Mouse (Mus musculus) hindbrain, embryonic 10.5 days (tissue): Measurements from ENCODE around the gene Pank4. TPM values are rescaled to one million over a fixed set of nuclear protein-coding genes. Genes with fewer than 3 reads are reported as not detected.

Experiments used
- DNase-seq: peaks from one replicate; pipeline ENCODE4 v3.0.0-alpha.2; 2017; ENCODE audit warnings: low spot score
- H3K27ac ChIP-seq: fragments of 300-500 bp; sonication (generic); 2 replicates; pipeline ENCODE4 v1.5.1; 2016; ENCODE audit warnings: mild to moderate bottlenecking, moderate library complexity
- H3K27me3 ChIP-seq: fragments of 300-500 bp; sonication (generic); 2 replicates; pipeline ENCODE4 v1.6.1; 2016; ENCODE audit warnings: mild to moderate bottlenecking; ENCODE audit not compliant: poor library complexity, insufficient read depth, severe bottlenecking
- H3K36me3 ChIP-seq: fragments of 300-500 bp; sonication (generic); 2 replicates; pipeline ENCODE4 v1.6.1; 2016; ENCODE audit warnings: mild to moderate bottlenecking, moderate library complexity
- H3K4me1 ChIP-seq: fragments of 300-500 bp; sonication (generic); replicated peaks from 2 replicates; pipeline ENCODE4 v1.6.1; 2016; ENCODE audit warnings: mild to moderate bottlenecking
- H3K4me3 ChIP-seq: fragments of 300-500 bp; sonication (generic); 2 replicates; pipeline ENCODE4 v1.5.1; 2016; ENCODE audit warnings: mild to moderate bottlenecking, moderate library complexity
- H3K9me3 ChIP-seq: fragments of 300-500 bp; sonication (generic); 2 replicates; pipeline ENCODE4 v1.6.1; 2016; ENCODE audit warnings: mild to moderate bottlenecking, moderate library complexity
- WGBS: fragments of 180-500 bp; shearing (Covaris S2); methylation state at CpG from one replicate; pipeline ENCODE4 v1.1.7; 2016; 5-methylcytosine and 5-hydroxymethylcytosine counted together
- polyA plus RNA-seq: library from polyadenylated mRNA; unstranded; fragments of >200 nt; fragmentation: Nextera tagmentation; extraction: Ambion mirVana; gene quantifications from 2 replicates; pipeline ENCODE4 v1.2.1, GENCODE M21; 2016

The Pank4 gene
- polyA plus RNA-seq, 1 experiment from 2014 or later: 39.9 TPM

- Histone ChIP-seq H3K4me3 (no peak overlapping the region), H3K9me3 (no peaks in the 10 kb centered on the region), H3K27me3 (peaks cover 4% of the 10 kb centered on the region; the same call in 1 of the 2 replicates), H3K4me1 (peaks cover 43% of the 10 kb centered on the region), H3K27ac (no peak overlapping the region), H3K36me3 (no peaks in the 10 kb centered on the region)
- WGBS: 80% methylated on average over 8 of the region's 8 CpGs
- no peak for DNase-seq
These were observed 47.5 kb downstream of the Pank4 start for GRCm38 (mm10) chr4:155011312-155012025.

DNA sequence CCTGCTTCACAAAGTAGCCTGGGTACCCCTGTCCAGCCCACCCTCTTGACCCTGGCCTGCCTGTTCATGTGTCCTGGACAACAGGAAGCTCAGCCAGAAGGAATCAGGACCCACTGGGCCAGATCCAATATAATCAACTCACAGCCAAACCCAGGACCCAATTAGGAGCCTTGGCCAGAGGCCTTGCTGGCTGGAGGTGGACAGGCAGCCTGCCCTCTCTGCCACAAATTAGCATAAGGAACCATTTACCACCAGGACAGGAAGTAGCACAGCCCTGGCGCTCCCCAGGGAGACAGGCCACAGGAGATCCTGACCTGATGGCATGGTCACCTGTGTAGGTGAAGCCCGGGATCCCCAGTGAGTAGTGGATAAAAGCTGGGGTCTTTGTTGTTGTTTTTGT is 48.2 kb downstream of the Pank4 start:
- no peak overlapping the region for H3K4me3 ChIP-seq
- H3K4me1 ChIP-seq: peaks cover 47% of the 10 kb centered on the region
- peaks cover 4% of the 10 kb centered on the region; the same call in 1 of the 2 replicates for H3K27me3 ChIP-seq
- DNase-seq: no peak
- H3K9me3 ChIP-seq: no peaks in the 10 kb centered on the region
- no peaks in the 10 kb centered on the region for H3K36me3 ChIP-seq
- WGBS: 74% methylated on average over 2 of the region's 2 CpGs
- H3K27ac ChIP-seq: no peak overlapping the region

DNA sequence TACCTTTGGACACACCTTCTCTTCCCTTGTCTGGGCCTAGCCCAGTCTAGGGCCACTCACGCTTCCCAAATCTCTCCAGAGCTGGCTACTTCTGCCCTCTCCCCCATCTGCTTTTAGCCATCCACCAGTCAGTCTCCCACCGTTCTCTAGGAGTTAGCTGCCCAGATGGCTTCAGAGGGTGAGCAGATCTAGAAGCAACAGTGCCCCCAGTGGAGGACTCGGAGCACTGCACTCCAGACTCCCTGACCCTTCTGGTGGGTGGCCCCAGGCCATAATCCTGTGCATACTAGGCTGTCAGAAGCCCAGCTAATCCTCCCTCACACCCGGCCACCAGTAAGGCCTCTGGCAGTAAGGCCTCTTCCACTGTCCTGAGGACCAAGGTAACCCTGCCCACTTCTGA is 48.9 kb downstream of the Pank4 start:
- Histone ChIP-seq H3K4me3 (no peak overlapping the region), H3K9me3 (no peaks in the 10 kb centered on the region), H3K4me1 (peaks cover 54% of the 10 kb centered on the region), H3K27ac (no peak overlapping the region; the same call in 1 of the 2 replicates), H3K36me3 (no peaks in the 10 kb centered on the region), H3K27me3 (peaks cover 5% of the 10 kb centered on the region; the same call in 1 of the 2 replicates)
- 4% methylated on average over 4 of the region's 4 CpGs for WGBS
- peak; percentile 82 for DNase-seq

DNA sequence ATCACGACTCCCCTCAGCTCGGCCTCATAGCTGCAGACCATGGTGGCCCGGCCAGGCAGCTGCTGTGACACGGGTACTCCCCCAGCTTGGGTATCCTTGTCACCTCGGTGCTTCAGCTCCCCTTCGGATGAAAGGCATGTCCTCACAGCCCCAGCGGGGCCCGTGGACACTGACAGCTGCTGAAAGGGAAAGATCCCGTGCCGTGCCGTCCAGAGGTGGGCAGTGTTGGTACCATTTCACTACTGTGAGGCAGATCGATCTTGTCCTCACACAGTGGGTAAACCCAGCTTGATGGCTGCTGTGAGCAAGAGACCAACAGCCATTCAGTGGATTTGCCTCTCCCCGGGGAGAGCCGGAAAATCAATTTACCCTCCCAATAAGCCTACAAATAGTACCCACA is 50.3 kb downstream of the Pank4 start:
- H3K4me1 ChIP-seq: peaks cover 68% of the 10 kb centered on the region
- H3K36me3 ChIP-seq: no peaks in the 10 kb centered on the region
- H3K4me3 ChIP-seq: no peak overlapping the region
- peaks cover 20% of the 10 kb centered on the region for H3K27me3 ChIP-seq
- no peak for DNase-seq
- H3K9me3 ChIP-seq: no peaks in the 10 kb centered on the region
- no peak overlapping the region for H3K27ac ChIP-seq
- 72% methylated on average over 14 of the region's 14 CpGs for WGBS

DNA sequence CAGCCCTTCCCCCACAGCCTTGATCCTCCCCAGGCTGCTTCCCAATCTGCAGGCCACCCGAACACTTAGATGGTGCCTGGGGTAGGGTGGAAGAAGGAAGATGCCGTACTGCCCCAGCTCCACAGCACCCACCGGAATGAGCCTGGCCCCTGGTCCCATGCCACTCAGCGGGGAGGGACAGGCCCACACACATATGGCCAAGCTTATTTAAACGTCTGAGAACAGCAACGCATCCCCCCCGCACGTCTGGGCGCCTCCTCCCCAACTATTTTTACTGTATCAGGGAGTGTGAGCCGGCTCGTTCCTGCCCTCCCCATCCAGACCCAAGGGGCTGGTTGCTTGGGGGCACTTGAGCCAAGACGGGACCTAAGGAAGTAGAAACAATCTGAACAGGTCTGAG is 50.9 kb downstream of the Pank4 start:
- Histone ChIP-seq H3K27me3 (peaks cover 21% of the 10 kb centered on the region), H3K4me1 (peaks cover 73% of the 10 kb centered on the region), H3K9me3 (no peaks in the 10 kb centered on the region), H3K27ac (no peak overlapping the region), H3K4me3 (no peak overlapping the region), H3K36me3 (no peaks in the 10 kb centered on the region)
- 75% methylated on average over 12 of the region's 12 CpGs for WGBS
- no peak for DNase-seq

GRCm38 (mm10) chr4:155015550-155015949 is 51.6 kb downstream of the Pank4 start:
- peaks cover 21% of the 10 kb centered on the region for H3K27me3 ChIP-seq
- H3K4me1 ChIP-seq: peaks cover 81% of the 10 kb centered on the region

DNA sequence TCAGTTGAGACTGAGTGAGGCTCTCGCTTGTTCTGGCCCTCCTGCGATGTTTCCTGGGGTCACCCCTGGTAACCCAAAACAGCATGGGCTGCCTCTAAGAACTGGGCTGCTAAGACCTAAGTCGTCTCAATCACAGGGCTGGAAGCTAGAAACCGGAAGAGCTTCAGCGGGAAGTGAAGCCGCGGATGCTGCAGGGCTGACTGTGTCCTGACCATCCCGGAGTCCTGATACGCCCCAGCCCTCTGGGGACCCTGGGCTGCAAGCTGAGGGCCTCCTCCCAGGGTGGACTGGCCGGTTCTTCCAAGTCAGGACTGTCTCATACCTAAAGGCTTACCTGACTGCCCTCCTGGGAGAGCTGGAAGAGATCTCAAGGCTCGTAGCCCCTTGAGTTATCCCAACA is 52.9 kb downstream of the Pank4 start:
- 62% methylated on average over 11 of the region's 11 CpGs for WGBS
- Histone ChIP-seq H3K27me3 (peaks cover 24% of the 10 kb centered on the region), H3K36me3 (no peaks in the 10 kb centered on the region), H3K4me3 (no peak overlapping the region), H3K9me3 (no peaks in the 10 kb centered on the region), H3K4me1 (peaks cover 89% of the 10 kb centered on the region), H3K27ac (no peak overlapping the region)
- DNase-seq: no peak

More at GRCm38 (mm10) chr4:155015550-155015949, 51.6 kb downstream of the Pank4 start:
- 72% methylated on average over 4 of the region's 4 CpGs for WGBS
- no peaks in the 10 kb centered on the region for H3K9me3 ChIP-seq
- DNase-seq: no peak
- no peaks in the 10 kb centered on the region for H3K36me3 ChIP-seq
- H3K27ac ChIP-seq: no peak overlapping the region
- H3K4me3 ChIP-seq: no peak overlapping the region

DNA sequence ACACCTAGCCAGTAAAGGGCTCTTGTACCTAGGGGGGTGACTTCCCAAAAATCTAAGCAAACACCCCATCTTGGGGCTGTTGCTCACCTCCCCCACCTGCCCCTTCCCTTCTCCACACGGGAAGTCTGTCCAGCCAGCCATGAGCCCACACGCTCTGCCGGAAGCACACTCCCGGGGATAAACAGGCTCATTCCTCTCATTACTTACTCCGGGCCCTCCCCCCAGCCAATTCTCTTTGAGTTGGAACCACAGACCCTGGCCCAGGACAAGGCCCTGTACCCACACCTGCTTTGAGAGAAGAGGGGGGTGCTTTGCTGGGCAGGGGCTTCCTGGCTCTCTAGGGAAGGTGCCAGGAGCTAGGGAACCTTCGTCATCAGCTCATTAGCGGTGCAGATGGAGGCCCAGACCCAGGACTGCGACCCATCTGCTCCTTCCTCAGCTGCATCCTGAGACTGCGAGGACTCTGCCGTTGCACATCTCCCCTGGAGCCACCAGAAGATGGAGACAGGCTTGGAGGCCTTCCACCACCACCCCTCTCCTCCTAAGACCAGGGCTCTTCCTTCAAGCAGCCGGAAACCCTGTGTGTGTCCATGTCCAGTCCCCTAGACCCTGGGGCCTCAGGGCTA is 53.4 kb downstream of the Pank4 start:
- H3K27me3 ChIP-seq: peaks cover 28% of the 10 kb centered on the region
- WGBS: 75% methylated on average over 11 of the region's 11 CpGs
- DNase-seq: no peak
- peaks cover 84% of the 10 kb centered on the region for H3K4me1 ChIP-seq
- no peak overlapping the region for H3K4me3 ChIP-seq
- H3K36me3 ChIP-seq: no peaks in the 10 kb centered on the region
- H3K27ac ChIP-seq: no peak overlapping the region
- no peaks in the 10 kb centered on the region for H3K9me3 ChIP-seq

DNA sequence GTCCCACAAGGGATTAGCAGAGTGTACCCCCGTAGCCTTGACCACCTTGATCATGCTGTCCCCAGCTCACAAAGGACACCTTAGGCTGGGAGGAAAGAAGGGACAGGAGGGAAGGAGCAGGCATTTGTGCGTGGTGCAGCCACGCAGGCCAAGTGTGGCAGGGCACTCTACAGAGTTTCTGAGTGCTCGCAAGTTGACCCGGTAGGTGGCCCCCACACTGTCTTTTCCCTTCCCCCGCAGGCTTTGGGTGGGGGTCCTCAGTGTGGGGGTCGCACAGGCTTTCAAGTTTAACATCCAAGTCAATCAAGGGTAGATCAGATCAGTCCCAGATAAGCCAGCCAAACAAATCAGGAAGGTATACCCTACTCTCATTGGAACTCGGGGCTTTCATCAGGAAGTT is 54.1 kb downstream of the Pank4 start:
- Histone ChIP-seq H3K9me3 (no peaks in the 10 kb centered on the region), H3K4me3 (no peak overlapping the region), H3K27ac (no peak overlapping the region), H3K4me1 (peaks cover 78% of the 10 kb centered on the region), H3K36me3 (no peaks in the 10 kb centered on the region), H3K27me3 (peaks cover 28% of the 10 kb centered on the region)
- WGBS: 73% methylated on average over 8 of the region's 8 CpGs
- no peak for DNase-seq

GRCm38 (mm10) chr4:155018601-155019335 is 54.8 kb downstream of the Pank4 start:
- Histone ChIP-seq H3K27ac (peak overlapping the region; percentile 51; the same call in 1 of the 2 replicates), H3K4me1 (peaks cover 74% of the 10 kb centered on the region), H3K36me3 (no peaks in the 10 kb centered on the region), H3K9me3 (no peaks in the 10 kb centered on the region), H3K4me3 (peak overlapping the region; percentile 36), H3K27me3 (peaks cover 24% of the 10 kb centered on the region)
- WGBS: 4% methylated on average over 15 of the region's 15 CpGs
- DNase-seq: peak; percentile 56

- peak; percentile 36 for DNase-seq
- Histone ChIP-seq H3K36me3 (no peaks in the 10 kb centered on the region), H3K9me3 (no peaks in the 10 kb centered on the region), H3K27me3 (peaks cover 24% of the 10 kb centered on the region), H3K4me1 (peaks cover 72% of the 10 kb centered on the region), H3K27ac (peak overlapping the region; percentile 51; the same call in 1 of the 2 replicates), H3K4me3 (peak overlapping the region; percentile 36)
- 1% methylated on average over 10 of the region's 10 CpGs for WGBS
These were observed 55.5 kb downstream of the Pank4 start for GRCm38 (mm10) chr4:155019336-155019847.

GRCm38 (mm10) chr4:155020141-155020540 is 56.2 kb downstream of the Pank4 start:
- Histone ChIP-seq H3K27ac (no peak overlapping the region), H3K36me3 (no peaks in the 10 kb centered on the region), H3K27me3 (peaks cover 24% of the 10 kb centered on the region), H3K4me3 (no peak overlapping the region), H3K4me1 (peaks cover 72% of the 10 kb centered on the region), H3K9me3 (no peaks in the 10 kb centered on the region)
- no peak for DNase-seq
- 58% methylated on average over 1 of the region's 1 CpGs for WGBS
